Mouse (Mus musculus): ENCODE measurements around the gene Upb1. TPM values are rescaled to one million over a fixed set of nuclear protein-coding genes. Genes with fewer than 3 reads are reported as not detected.
A peak's percentile ranks its signal among the peaks of the same experiment; 100 is the strongest.
"Not testable (repeated sequence)": the region's sequence is repeated elsewhere in the genome, so short reads cannot be mapped to it uniquely, and the experiment has no call there.

The Upb1 gene
- polyA plus RNA-seq, 1 experiment: 0.06 TPM

- H3K79me3 ChIP-seq (ENCODE audit: low read depth): no peaks in the 10 kb centered on the region
- no peak overlapping the region for H3K4me3 ChIP-seq (ENCODE audit: insufficient read depth, poor library complexity, severe bottlenecking)
- peak overlapping the region; percentile 53 for H3ac ChIP-seq (ENCODE audit: control insufficient read depth, insufficient read length, low read depth)
- H3K27me3 ChIP-seq (ENCODE audit: control insufficient read depth, insufficient read depth, insufficient read length): no peaks in the 10 kb centered on the region
- no peaks in the 10 kb centered on the region for H3K79me2 ChIP-seq (ENCODE audit: control insufficient read depth, insufficient read depth)
- no peaks in the 10 kb centered on the region for H3K36me3 ChIP-seq (ENCODE audit: control insufficient read depth, insufficient read depth)
- no peak for TF ChIP-seq CEBPB (IDR thresholded peaks at IDR 0.05; ENCODE audit: low read depth)
Observed at GRCm38 (mm10) chr10:75365231-75365633, 35.7 kb upstream of the Upb1 start.

DNA sequence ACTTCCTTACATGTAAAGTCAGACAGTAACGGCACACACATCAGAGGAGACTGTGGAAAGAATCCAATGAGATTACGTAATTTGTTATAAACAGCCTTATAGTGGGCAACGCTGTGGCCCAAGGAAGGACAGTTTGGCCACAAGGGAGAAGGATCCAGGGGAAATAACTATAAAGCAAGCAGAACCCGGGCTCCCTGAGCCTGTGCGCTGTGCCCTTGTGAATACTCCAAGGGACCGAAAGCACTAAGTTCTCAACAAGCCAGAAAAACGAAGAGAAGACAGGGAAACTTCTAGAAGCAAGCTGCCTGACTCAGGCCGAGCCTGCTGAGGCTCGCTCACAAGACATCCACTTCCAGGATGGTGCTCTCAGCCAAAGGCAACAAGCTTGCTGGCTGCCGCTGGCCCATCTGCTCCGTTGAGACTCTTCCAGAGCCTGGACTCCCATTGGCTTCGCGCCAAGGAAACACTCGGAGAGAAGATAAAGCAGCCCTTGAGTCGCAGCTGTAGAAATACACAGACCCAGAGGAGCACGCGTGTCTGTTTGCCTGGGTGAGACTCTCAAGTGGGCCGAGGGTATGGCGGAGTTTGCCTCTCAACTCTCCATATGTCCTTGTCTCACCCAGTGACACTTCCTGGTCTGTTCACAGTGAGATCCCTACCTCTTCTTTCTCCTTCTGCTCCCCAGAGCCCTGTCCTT lies 27.1 kb upstream of the Upb1 start:
- H3K79me3 ChIP-seq (ENCODE audit: low read depth); H3K79me2 ChIP-seq (ENCODE audit: control insufficient read depth, insufficient read depth); H3K27me3 ChIP-seq (ENCODE audit: control insufficient read depth, insufficient read depth, insufficient read length); H3ac ChIP-seq (ENCODE audit: control insufficient read depth, insufficient read length, low read depth); H3K4me3 ChIP-seq (ENCODE audit: insufficient read depth, poor library complexity, severe bottlenecking); H3K36me3 ChIP-seq (ENCODE audit: control insufficient read depth, insufficient read depth): not testable (repeated sequence)

DNA sequence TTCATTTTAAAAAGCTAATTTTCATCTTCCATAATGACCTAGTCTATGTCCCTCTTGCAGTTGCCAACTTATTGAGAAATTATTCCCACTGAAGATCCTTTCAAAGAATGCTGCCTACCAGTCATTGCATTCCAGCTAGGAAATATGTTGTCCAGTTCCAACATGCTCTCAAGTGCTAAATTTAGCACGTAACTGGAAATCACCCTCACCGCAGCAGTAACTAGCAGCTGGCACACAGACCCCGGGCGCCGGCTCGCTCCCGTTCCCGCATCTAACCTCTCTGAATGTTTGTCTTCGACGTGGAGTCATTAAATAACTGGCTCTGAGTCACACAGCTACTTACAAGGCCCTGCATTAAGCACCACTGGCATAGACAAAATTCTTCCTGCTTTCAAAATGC lies 22.2 kb upstream of the Upb1 start:
- no peaks in the 10 kb centered on the region for H3K27me3 ChIP-seq (ENCODE audit: control insufficient read depth, insufficient read depth, insufficient read length)
- no peaks in the 10 kb centered on the region for H3K36me3 ChIP-seq (ENCODE audit: control insufficient read depth, insufficient read depth)
- TF ChIP-seq MYOD1 (IDR thresholded peaks at IDR 0.05; ENCODE audit: control insufficient read depth, insufficient read length, low read depth): peak; percentile 51
- no peak for TF ChIP-seq CTCF (IDR thresholded peaks at IDR 0.05; ENCODE audit: control insufficient read depth, insufficient read depth, insufficient read length)

GRCm38 (mm10) chr10:75390156-75390555 lies 10.8 kb upstream of the Upb1 start:
- Histone ChIP-seq H3K4me3 (ENCODE audit: insufficient read depth, poor library complexity, severe bottlenecking) (no peak overlapping the region), H3K79me3 (ENCODE audit: low read depth) (no peaks in the 10 kb centered on the region), H3K27me3 (ENCODE audit: control insufficient read depth, insufficient read depth, insufficient read length) (no peaks in the 10 kb centered on the region), H3K79me2 (ENCODE audit: control insufficient read depth, insufficient read depth) (no peaks in the 10 kb centered on the region), H3ac (ENCODE audit: control insufficient read depth, insufficient read length, low read depth) (no peak overlapping the region), H3K36me3 (ENCODE audit: control insufficient read depth, insufficient read depth) (no peaks in the 10 kb centered on the region)
- TF ChIP-seq USF1 (IDR thresholded peaks at IDR 0.05; ENCODE audit: low read depth) (no peak), MYOG (IDR thresholded peaks at IDR 0.05; ENCODE audit: control insufficient read depth, extremely low read depth, insufficient read length) (no peak), FOSL1 (IDR thresholded peaks at IDR 0.05; ENCODE audit: insufficient read depth, low read length, poor library complexity, severe bottlenecking) (no peak), MYOD1 (IDR thresholded peaks at IDR 0.05; ENCODE audit: control insufficient read depth, insufficient read length, low read depth) (no peak), CTCF (IDR thresholded peaks at IDR 0.05; ENCODE audit: control insufficient read depth, insufficient read depth, insufficient read length) (no peak), CEBPB (IDR thresholded peaks at IDR 0.05; ENCODE audit: low read depth) (no peak), MAX (IDR thresholded peaks at IDR 0.05) (no peak)

More for the DNA sequence above, 22.2 kb upstream of the Upb1 start:
- H3ac ChIP-seq (ENCODE audit: control insufficient read depth, insufficient read length, low read depth): no peak overlapping the region
- H3K79me2 ChIP-seq (ENCODE audit: control insufficient read depth, insufficient read depth): no peaks in the 10 kb centered on the region
- H3K4me3 ChIP-seq (ENCODE audit: insufficient read depth, poor library complexity, severe bottlenecking): no peak overlapping the region
- no peaks in the 10 kb centered on the region for H3K79me3 ChIP-seq (ENCODE audit: low read depth)

DNA sequence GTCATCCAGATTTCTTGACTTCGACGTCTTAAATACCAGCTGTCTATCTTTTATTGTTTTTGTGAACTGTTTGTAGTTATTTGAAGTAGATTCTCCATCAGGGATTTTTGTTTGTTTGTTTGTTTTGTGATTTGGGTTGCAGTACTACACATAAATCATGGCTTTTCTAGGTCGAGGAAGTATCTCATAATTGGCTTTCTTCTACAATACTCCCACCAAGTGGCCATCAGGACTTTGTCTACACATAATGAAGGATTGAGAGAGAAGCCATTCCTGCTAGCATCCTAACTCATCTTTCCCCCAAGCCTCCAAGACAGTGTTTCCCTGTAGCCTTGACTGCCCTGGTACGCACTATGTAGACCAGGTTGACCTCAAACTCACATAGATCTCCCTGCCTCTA lies 10.1 kb upstream of the Upb1 start:
- no peak overlapping the region for H3ac ChIP-seq (ENCODE audit: control insufficient read depth, insufficient read length, low read depth)
- H3K27me3 ChIP-seq (ENCODE audit: control insufficient read depth, insufficient read depth, insufficient read length): no peaks in the 10 kb centered on the region
- no peak overlapping the region for H3K4me3 ChIP-seq (ENCODE audit: insufficient read depth, poor library complexity, severe bottlenecking)
- no peaks in the 10 kb centered on the region for H3K79me3 ChIP-seq (ENCODE audit: low read depth)
- H3K36me3 ChIP-seq (ENCODE audit: control insufficient read depth, insufficient read depth): no peaks in the 10 kb centered on the region
- TF ChIP-seq MYOG (IDR thresholded peaks at IDR 0.05; ENCODE audit: control insufficient read depth, extremely low read depth, insufficient read length): no peak
- no peak for TF ChIP-seq CTCF (IDR thresholded peaks at IDR 0.05; ENCODE audit: control insufficient read depth, insufficient read depth, insufficient read length)
- TF ChIP-seq MYOD1 (IDR thresholded peaks at IDR 0.05; ENCODE audit: control insufficient read depth, insufficient read length, low read depth): no peak
- no peak for TF ChIP-seq FOSL1 (IDR thresholded peaks at IDR 0.05; ENCODE audit: insufficient read depth, low read length, poor library complexity, severe bottlenecking)
- no peak for TF ChIP-seq CEBPB (IDR thresholded peaks at IDR 0.05; ENCODE audit: low read depth)
- TF ChIP-seq MAX (IDR thresholded peaks at IDR 0.05): no peak
- no peak for TF ChIP-seq USF1 (IDR thresholded peaks at IDR 0.05; ENCODE audit: low read depth)
- no peaks in the 10 kb centered on the region for H3K79me2 ChIP-seq (ENCODE audit: control insufficient read depth, insufficient read depth)

GRCm38 (mm10) chr10:75394796-75395195 lies 6.1 kb upstream of the Upb1 start:
- no peak overlapping the region for H3ac ChIP-seq (ENCODE audit: control insufficient read depth, insufficient read length, low read depth)
- no peaks in the 10 kb centered on the region for H3K27me3 ChIP-seq (ENCODE audit: control insufficient read depth, insufficient read depth, insufficient read length)
- H3K4me3 ChIP-seq (ENCODE audit: insufficient read depth, poor library complexity, severe bottlenecking): no peak overlapping the region
- TF ChIP-seq MYOD1 (IDR thresholded peaks at IDR 0.05; ENCODE audit: control insufficient read depth, insufficient read length, low read depth) (no peak), MAX (IDR thresholded peaks at IDR 0.05) (no peak), MYOG (IDR thresholded peaks at IDR 0.05; ENCODE audit: control insufficient read depth, extremely low read depth, insufficient read length) (no peak), CEBPB (IDR thresholded peaks at IDR 0.05; ENCODE audit: low read depth) (no peak)
- H3K79me3 ChIP-seq (ENCODE audit: low read depth): no peaks in the 10 kb centered on the region
- H3K79me2 ChIP-seq (ENCODE audit: control insufficient read depth, insufficient read depth): no peaks in the 10 kb centered on the region
- H3K36me3 ChIP-seq (ENCODE audit: control insufficient read depth, insufficient read depth): no peaks in the 10 kb centered on the region
